Mouse (Mus musculus) myocyte (in vitro differentiated cells): ENCODE measurements at regions not wholly inside any gene's neighbourhood (a gene's known extent, or its start where the extent isn't known, plus 50 kb on each side); places are given as distances from the start of the nearest gene placed in this dataset.

Experiments
- H3K27me3 ChIP-seq: one replicate; pipeline ENCODE4 v1.6.1; 2011; ENCODE audit not compliant: control insufficient read depth, insufficient read depth, insufficient read length
- H3K36me3 ChIP-seq: one replicate; pipeline ENCODE4 v1.6.1; 2011; ENCODE audit not compliant: control insufficient read depth, insufficient read depth
- H3K4me2 ChIP-seq: one replicate; pipeline ENCODE4 v1.6.1; 2011; ENCODE audit warnings: low read depth, control low read depth
- H3K4me3 ChIP-seq: one replicate; pipeline ENCODE4 v1.5.1; 2011; ENCODE audit warnings: mild to moderate bottlenecking, control low read depth, moderate library complexity
- H3K79me2 ChIP-seq: one replicate; pipeline ENCODE4 v1.6.1; 2011; ENCODE audit not compliant: control insufficient read depth, insufficient read depth
- H3ac ChIP-seq: one replicate; pipeline ENCODE4 v1.6.1; 2011; ENCODE audit not compliant: control insufficient read depth, insufficient read length
- CEBPB ChIP-seq: IDR thresholded peaks from 2 replicates; pipeline ENCODE4 v1.6.1; 2011; ENCODE audit warnings: mild to moderate bottlenecking, moderate library complexity; ENCODE audit not compliant: poor library complexity, insufficient read depth, severe bottlenecking
- E2F4 ChIP-seq: IDR thresholded peaks from one replicate; pipeline ENCODE4 v1.6.1; 2011; ENCODE audit warnings: mild to moderate bottlenecking, control low read depth, moderate library complexity; ENCODE audit not compliant: insufficient read depth
- MAX ChIP-seq: IDR thresholded peaks from one replicate; pipeline ENCODE4 v1.6.1; 2011; ENCODE audit warnings: low read depth, mild to moderate bottlenecking, control low read depth
- MYOD1 ChIP-seq, 3 experiments: IDR thresholded peaks; one replicate each; pipeline ENCODE4 v1.6.1; 2011; ENCODE audit warnings: control low read depth in 2 of 3, low read depth in 2 of 3, mild to moderate bottlenecking in 2 of 3, moderate library complexity in 1 of 3; ENCODE audit not compliant: insufficient read length in 2 of 3, control insufficient read depth in 1 of 3
- MYOG ChIP-seq, 3 experiments: IDR thresholded peaks; one replicate each; pipeline ENCODE4 v1.6.1; 2011; ENCODE audit warnings: control low read depth in 2 of 3, low read depth in 2 of 3, mild to moderate bottlenecking in 2 of 3; ENCODE audit not compliant: insufficient read length in 2 of 3, control insufficient read depth in 1 of 3, insufficient read depth in 1 of 3
- POLR2A ChIP-seq: IDR thresholded peaks from one replicate; pipeline ENCODE4 v1.6.1; 2011; ENCODE audit warnings: low read depth, mild to moderate bottlenecking, control low read depth, moderate library complexity; ENCODE audit not compliant: insufficient read length
- POLR2AphosphoS2 ChIP-seq: IDR thresholded peaks from one replicate; pipeline ENCODE4 v1.6.1; 2011; ENCODE audit warnings: low read depth, control low read depth; ENCODE audit not compliant: insufficient read length
- REST ChIP-seq: IDR thresholded peaks from one replicate; pipeline ENCODE4 v1.6.1; 2011; ENCODE audit warnings: mild to moderate bottlenecking, control low read depth, moderate library complexity; ENCODE audit not compliant: insufficient read depth, insufficient read length
- SRF ChIP-seq: IDR thresholded peaks from one replicate; pipeline ENCODE4 v1.6.1; 2011; ENCODE audit warnings: low read depth; ENCODE audit not compliant: control insufficient read depth, insufficient read length
- TCF12 ChIP-seq: IDR thresholded peaks from one replicate; pipeline ENCODE4 v1.6.1; 2011; ENCODE audit warnings: mild to moderate bottlenecking, control low read depth; ENCODE audit not compliant: poor library complexity, insufficient read depth, severe bottlenecking
- TCF3 ChIP-seq: IDR thresholded peaks from one replicate; pipeline ENCODE4 v1.6.1; 2011; ENCODE audit warnings: low read depth, control low read depth; ENCODE audit not compliant: insufficient read length
- USF1 ChIP-seq: IDR thresholded peaks from one replicate; pipeline ENCODE4 v1.6.1; 2011; ENCODE audit warnings: low read depth, mild to moderate bottlenecking, control low read depth, moderate library complexity

- Histone ChIP-seq H3K27me3 (no peaks in the 10 kb centered on the region), H3K4me3 (no peak overlapping the region), H3K4me2 (no peak overlapping the region), H3K36me3 (no peaks in the 10 kb centered on the region), H3ac (no peak overlapping the region), H3K79me2 (no peaks in the 10 kb centered on the region)
- TF ChIP-seq CEBPB (no peak), MAX (no peak), POLR2A (no peak), SRF (no peak), POLR2AphosphoS2 (no peak), MYOD1 (IDR thresholded peaks at IDR 0.05; ENCODE audit: control insufficient read depth in 1 of 3, insufficient read length in 2 of 3, low read depth in 2 of 3) (no peak), USF1 (no peak), MYOG (IDR thresholded peaks at IDR 0.05; ENCODE audit: control insufficient read depth in 1 of 3, insufficient read depth in 1 of 3, insufficient read length in 2 of 3, low read depth in 2 of 3) (no peak), E2F4 (no peak), REST (no peak), TCF3 (no peak)
These were observed 1180.8 kb downstream of the 9330182O14Rik start for GRCm38 (mm10) chr15:41314916-41315315.

GRCm38 (mm10) chr15:41325633-41326252 is 1191.6 kb downstream of the 9330182O14Rik start:
- Histone ChIP-seq H3K27me3 (no peaks in the 10 kb centered on the region), H3K4me3 (no peak overlapping the region), H3K79me2 (no peaks in the 10 kb centered on the region), H3ac (no peak overlapping the region), H3K36me3 (no peaks in the 10 kb centered on the region), H3K4me2 (no peak overlapping the region)
- TF ChIP-seq SRF: no peak
- TF ChIP-seq MYOG (IDR thresholded peaks at IDR 0.05; ENCODE audit: control insufficient read depth in 1 of 3, insufficient read depth in 1 of 3, insufficient read length in 2 of 3, low read depth in 2 of 3): peak in 1 of 3 experiments; percentile 13

- TF ChIP-seq POLR2A: no peak
- TF ChIP-seq POLR2AphosphoS2: no peak
- TF ChIP-seq MYOD1 (IDR thresholded peaks at IDR 0.05; ENCODE audit: control insufficient read depth in 1 of 3, insufficient read length in 2 of 3, low read depth in 2 of 3): no peak
- no peak for TF ChIP-seq MAX
- TF ChIP-seq USF1: no peak
- TF ChIP-seq REST: no peak
- TF ChIP-seq TCF3: no peak
- TF ChIP-seq MYOG (IDR thresholded peaks at IDR 0.05; ENCODE audit: control insufficient read depth in 1 of 3, insufficient read depth in 1 of 3, insufficient read length in 2 of 3, low read depth in 2 of 3): no peak
- TF ChIP-seq TCF12: no peak
- no peak for TF ChIP-seq E2F4
- TF ChIP-seq SRF: no peak
- no peak for TF ChIP-seq CEBPB
- no peak overlapping the region for H3ac ChIP-seq
- no peak overlapping the region for H3K4me3 ChIP-seq
- H3K4me2 ChIP-seq: no peak overlapping the region
- H3K36me3 ChIP-seq: no peaks in the 10 kb centered on the region
- H3K27me3 ChIP-seq: no peaks in the 10 kb centered on the region
- H3K79me2 ChIP-seq: no peaks in the 10 kb centered on the region
These were observed 1195.1 kb downstream of the 9330182O14Rik start for GRCm38 (mm10) chr15:41329286-41329685.

- H3K27me3 ChIP-seq: no peaks in the 10 kb centered on the region
- H3ac ChIP-seq: no peak overlapping the region
- TF ChIP-seq CEBPB: peak; percentile 62; the same call in 1 of the 2 replicates
- peak in 2 of 3 experiments; percentile 15 to 23 for TF ChIP-seq MYOD1 (IDR thresholded peaks at IDR 0.05; ENCODE audit: control insufficient read depth in 1 of 3, insufficient read length in 2 of 3, low read depth in 2 of 3)
- no peak for TF ChIP-seq E2F4
- TF ChIP-seq USF1: no peak
- no peaks in the 10 kb centered on the region for H3K79me2 ChIP-seq
- H3K4me2 ChIP-seq: no peak overlapping the region
- H3K36me3 ChIP-seq: no peaks in the 10 kb centered on the region
- no peak overlapping the region for H3K4me3 ChIP-seq
These were observed 1195.9 kb downstream of the 9330182O14Rik start for GRCm38 (mm10) chr15:41330085-41330484.

GRCm38 (mm10) chr15:41332451-41332850 is 1198.3 kb downstream of the 9330182O14Rik start:
- no peaks in the 10 kb centered on the region for H3K79me2 ChIP-seq
- H3ac ChIP-seq: no peak overlapping the region
- H3K36me3 ChIP-seq: no peaks in the 10 kb centered on the region
- no peaks in the 10 kb centered on the region for H3K27me3 ChIP-seq
- no peak overlapping the region for H3K4me3 ChIP-seq
- H3K4me2 ChIP-seq: no peak overlapping the region
- no peak for TF ChIP-seq MYOG (IDR thresholded peaks at IDR 0.05; ENCODE audit: control insufficient read depth in 1 of 3, insufficient read depth in 1 of 3, insufficient read length in 2 of 3, low read depth in 2 of 3)
- no peak for TF ChIP-seq E2F4
- no peak for TF ChIP-seq REST
- no peak for TF ChIP-seq TCF12
- TF ChIP-seq SRF: no peak
- TF ChIP-seq CEBPB: no peak
- TF ChIP-seq POLR2A: no peak
- no peak for TF ChIP-seq POLR2AphosphoS2
- no peak for TF ChIP-seq USF1
- TF ChIP-seq MYOD1 (IDR thresholded peaks at IDR 0.05; ENCODE audit: control insufficient read depth in 1 of 3, insufficient read length in 2 of 3, low read depth in 2 of 3): no peak
- no peak for TF ChIP-seq MAX
- TF ChIP-seq TCF3: no peak
